Mouse (Mus musculus) liver, adult 2 months (tissue): ENCODE results near the gene Serpina1a. TPM values are rescaled to one million over a fixed set of nuclear protein-coding genes. Genes with fewer than 3 reads are reported as not detected.
"Not testable (repeated sequence)": the region's sequence is repeated elsewhere in the genome, so short reads cannot be mapped to it uniquely, and the experiment has no call there.

Source experiments
- DNase-seq: peaks from one replicate; pipeline ENCODE4 v3.0.0-alpha.2; 2011; ENCODE audit warnings: low read depth, low spot score; ENCODE audit errors: extremely low read depth
- H3K27ac ChIP-seq: fragments of 200-500 bp; replicated peaks from 2 replicates; pipeline ENCODE4 v1.5.1; 2012; ENCODE audit warnings: low read depth, mild to moderate bottlenecking, control low read depth, inconsistent platforms, low read length; ENCODE audit not compliant: insufficient read depth
- H3K27me3 ChIP-seq: fragments of 200-500 bp; 2 replicates; pipeline ENCODE4 v1.6.1; 2012; ENCODE audit warnings: mild to moderate bottlenecking, moderate library complexity, low read length, inconsistent platforms; ENCODE audit not compliant: control insufficient read depth, insufficient read depth
- H3K36me3 ChIP-seq: fragments of 200-500 bp; 2 replicates; pipeline ENCODE4 v1.6.1; 2012; ENCODE audit warnings: low read length, inconsistent platforms; ENCODE audit not compliant: control insufficient read depth, insufficient read depth
- H3K4me1 ChIP-seq: fragments of 200-500 bp; 2 replicates; pipeline ENCODE4 v1.6.1; 2011; ENCODE audit warnings: low read length; ENCODE audit not compliant: control insufficient read depth, insufficient read depth
- H3K4me3 ChIP-seq: fragments of 200-500 bp; 2 replicates; pipeline ENCODE4 v1.5.1; 2011; ENCODE audit warnings: low read depth, mild to moderate bottlenecking, control low read depth, low read length, moderate library complexity; ENCODE audit not compliant: insufficient read depth
- H3K79me2 ChIP-seq: fragments of 200-500 bp; 2 replicates; pipeline ENCODE4 v1.6.1; 2012; ENCODE audit warnings: inconsistent platforms, mild to moderate bottlenecking, low read length, moderate library complexity; ENCODE audit not compliant: control insufficient read depth, insufficient read depth
- H3K9ac ChIP-seq: fragments of 200-500 bp; 2 replicates; pipeline ENCODE4 v1.6.1; 2012; ENCODE audit warnings: low read depth, mild to moderate bottlenecking, control low read depth, inconsistent platforms, low read length
- POLR2A ChIP-seq: fragments of 200-500 bp; IDR thresholded peaks from 2 replicates; pipeline ENCODE4 v1.6.1; 2011; ENCODE audit warnings: low read length, control low read depth; ENCODE audit not compliant: insufficient read depth; ENCODE audit errors: extremely low read depth
- WGBS: fragments of 180-500 bp; shearing (Covaris S2); methylation state at CpG from one replicate; pipeline ENCODE4 v1.1.7; 2018; 5-methylcytosine and 5-hydroxymethylcytosine counted together
- polyA plus RNA-seq: library from polyadenylated mRNA; depleted of rRNA; stranded (reverse); fragments of >200 nt; gene quantifications from 2 replicates; pipeline ENCODE4 v1.2.3, GENCODE M21; 2012; rRNA removed
- total RNA-seq: library from RNA; depleted of rRNA; stranded (reverse); fragments of >200 nt; gene quantifications from 2 replicates; pipeline ENCODE4 v1.2.3, GENCODE M21; 2014; rRNA removed

Gene Serpina1a
- total and polyA plus RNA-seq, 2 experiments: 6,371 to 6,488 TPM

DNA sequence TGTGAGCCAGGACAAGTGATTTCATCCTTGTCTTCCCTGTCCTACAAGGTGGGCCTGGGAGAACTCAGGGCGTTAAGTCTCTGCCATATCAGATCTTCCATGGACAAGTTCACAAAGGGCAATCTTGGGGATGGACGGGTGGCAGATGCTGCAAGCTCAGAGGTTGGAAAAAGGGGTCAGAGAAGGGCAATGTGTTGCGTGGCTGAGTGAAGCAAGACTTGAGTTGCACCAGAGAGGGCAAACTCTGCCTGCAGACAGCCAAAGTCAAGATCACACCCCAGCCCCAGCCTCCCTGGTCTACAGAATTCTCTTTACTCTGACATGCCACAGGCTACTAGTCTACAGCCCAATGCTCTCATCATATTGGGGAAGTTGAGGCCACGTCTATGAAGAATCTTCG lies 39.5 kb downstream of the Serpina1a start:
- not testable (repeated sequence) for H3K4me1 ChIP-seq, H3K4me3 ChIP-seq, H3K79me2 ChIP-seq, H3K9ac ChIP-seq, H3K27me3 ChIP-seq, H3K27ac ChIP-seq, H3K36me3 ChIP-seq
- TF ChIP-seq POLR2A: 0 out of 2 replicates have a peak, but pooled peaks have one; percentile 11
- WGBS: 18% methylated on average over 5 of the region's 5 CpGs
- DNase-seq: peak; percentile 85

Other genes starting within 250 kb of the Serpina1a start
- gene Serpina10, start 232.1 kb downstream of the Serpina1a start, total RNA-seq: 204 and 223 TPM in 2 replicates
- gene Serpina10, start 232.1 kb downstream of the Serpina1a start, polyA plus RNA-seq: 74.7 and 83.9 TPM in 2 replicates
- gene Serpina6, start 206.3 kb downstream of the Serpina1a start, total RNA-seq: 256 and 388 TPM in 2 replicates
- 227 and 246 TPM in 2 replicates for gene Serpina6, start 206.3 kb downstream of the Serpina1a start, polyA plus RNA-seq
- not detected in 2 replicates for gene Serpina16, start 187.4 kb downstream of the Serpina1a start, total RNA-seq
- gene Serpina16, start 187.4 kb downstream of the Serpina1a start, polyA plus RNA-seq: not detected in 2 replicates
- gene Serpina1f, start 168.0 kb downstream of the Serpina1a start, total RNA-seq: not detected in 2 replicates
- not detected in 2 replicates for gene Serpina1f, start 168.0 kb downstream of the Serpina1a start, polyA plus RNA-seq
- 5,740 and 5,936 TPM in 2 replicates for gene Serpina1d, start 90.0 kb downstream of the Serpina1a start, total RNA-seq
- 7,463 and 8,304 TPM in 2 replicates for gene Serpina1d, start 90.0 kb downstream of the Serpina1a start, polyA plus RNA-seq
- 9,611 and 9,715 TPM in 2 replicates for gene Serpina1b, start 33.2 kb downstream of the Serpina1a start, total RNA-seq
- 8,562 and 8,619 TPM in 2 replicates for gene Serpina1b, start 33.2 kb downstream of the Serpina1a start, polyA plus RNA-seq
- 6,010 and 6,410 TPM in 2 replicates for gene Serpina1c, start 41.3 kb upstream of the Serpina1a start, total RNA-seq
- gene Serpina1c, start 41.3 kb upstream of the Serpina1a start, polyA plus RNA-seq: 8,302 and 8,890 TPM in 2 replicates
- 1,162 and 7,105 TPM in 2 replicates for gene Serpina1e, start 95.4 kb upstream of the Serpina1a start, total RNA-seq
- 268 and 557 TPM in 2 replicates for gene Serpina1e, start 95.4 kb upstream of the Serpina1a start, polyA plus RNA-seq
- 47.7 and 49.9 TPM in 2 replicates for gene Serpina11, start 126.4 kb upstream of the Serpina1a start, total RNA-seq
- 107 and 114 TPM in 2 replicates for gene Serpina11, start 126.4 kb upstream of the Serpina1a start, polyA plus RNA-seq
- 0.18 and 0.34 TPM in 2 replicates for gene Serpina9, start 150.2 kb upstream of the Serpina1a start, total RNA-seq
- gene Serpina9, start 150.2 kb upstream of the Serpina1a start, polyA plus RNA-seq: 0.11 and 1.3 TPM in 2 replicates
- gene Serpina12, start 180.9 kb upstream of the Serpina1a start, total RNA-seq: 0.20 and 3.6 TPM in 2 replicates
- 0.56 and 1.8 TPM in 2 replicates for gene Serpina12, start 180.9 kb upstream of the Serpina1a start, polyA plus RNA-seq
- not detected in 2 replicates for gene Serpina5, start 237.6 kb upstream of the Serpina1a start, total RNA-seq
- gene Serpina5, start 237.6 kb upstream of the Serpina1a start, polyA plus RNA-seq: 0.04 TPM in 1 of 2 replicates, not detected in the other
- gene Serpina3a, start 249.2 kb upstream of the Serpina1a start, total RNA-seq: not detected in 2 replicates
- gene Serpina3a, start 249.2 kb upstream of the Serpina1a start, polyA plus RNA-seq: not detected in 2 replicates